ENCODE assay signal across 31 mouse cellular contexts in the genomic region with DNA sequence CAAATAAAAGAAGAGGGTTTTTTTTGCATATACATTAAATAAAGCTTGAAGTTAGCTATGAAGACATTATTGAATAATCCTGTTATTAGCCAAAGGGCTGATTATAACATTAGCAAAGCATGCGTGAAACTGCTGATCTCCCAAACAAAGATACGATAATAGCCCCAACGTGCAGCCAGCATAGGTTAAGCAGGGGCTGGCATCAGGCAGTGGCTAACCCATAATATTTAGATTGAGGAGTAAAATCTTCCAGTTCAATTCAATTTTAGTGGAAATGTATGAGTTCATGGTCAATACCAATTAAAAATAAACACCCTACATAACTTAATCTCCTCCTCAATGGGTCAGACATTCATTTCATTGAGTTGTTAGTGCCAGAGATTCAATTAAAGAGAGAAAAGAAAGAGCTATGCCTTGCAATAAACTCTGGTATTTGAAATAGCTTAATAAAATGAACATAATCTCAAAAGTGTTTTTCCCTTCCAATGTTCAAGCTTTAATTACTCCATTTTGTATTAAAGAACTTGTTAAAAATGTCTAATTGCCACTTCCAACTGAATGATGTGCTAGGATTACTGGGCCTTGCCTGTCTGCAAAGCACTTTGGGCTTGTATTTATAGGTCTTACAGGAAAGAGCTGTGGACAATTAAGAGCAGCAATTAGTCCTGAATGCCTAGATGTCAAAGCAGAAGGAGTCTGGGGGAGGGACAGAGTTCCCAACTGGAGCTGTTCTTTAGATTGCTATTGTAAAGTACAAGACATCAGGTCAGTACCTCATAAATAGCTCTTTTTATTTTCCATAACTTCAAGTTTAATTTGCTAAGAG.
DNase-seq lines count a peak whose midpoint lies in the region; ATAC-seq lines count a peak whose summit lies in the region.
"Had no signal": no experiment of that assay in that cellular context is flagged by ENCODE, and none has a peak within 500 bp of the region (broad histone marks: within the 10 kb centered on the region; RNA-seq: fewer than 3 reads in every experiment).

No protein-coding gene starts in this region.

- no peak overlapping the region for H3K4me3 ChIP-seq in neural tube, embryonic 14.5 days (ENCODE audit: low read depth, low read length)
- H3K4me3 ChIP-seq in neural tube, embryonic 15.5 days (replicated peaks) = no peak overlapping the region
- H3K4me3 ChIP-seq: embryonic facial prominence, embryonic 13.5 days; erythroblast, embryonic 14.5 days; heart, embryonic 10.5 days; heart, embryonic 15.5 days; hindbrain, embryonic 12.5 days; liver, embryonic 13.5 days; midbrain, embryonic 15.5 days; stomach, embryonic 15.5 days had no signal

- H3K9ac ChIP-seq in neural tube, embryonic 14.5 days (replicated peaks; ENCODE audit: low read depth, low read length) = no peak overlapping the region
- H3K9ac ChIP-seq in neural tube, embryonic 15.5 days (replicated peaks) = no peak overlapping the region
- H3K9ac ChIP-seq: embryonic facial prominence, embryonic 13.5 days; heart, embryonic 15.5 days; hindbrain, embryonic 12.5 days; liver, embryonic 13.5 days; midbrain, embryonic 15.5 days; stomach, embryonic 15.5 days had no signal

- WGBS in neural tube, embryonic 14.5 days = 74% methylated on average over 3 of the region's 3 CpGs
- WGBS in neural tube, embryonic 15.5 days = 50% methylated on average over 3 of the region's 3 CpGs

- H3K27ac ChIP-seq in neural tube, embryonic 14.5 days (ENCODE audit: low read depth, low read length) = no peak overlapping the region
- H3K27ac ChIP-seq in neural tube, embryonic 15.5 days (replicated peaks) = no peak overlapping the region
- H3K27ac ChIP-seq: embryonic facial prominence, embryonic 13.5 days; heart, embryonic 10.5 days; heart, embryonic 15.5 days; hindbrain, embryonic 12.5 days; hindbrain, postnatal 0 days; kidney, postnatal 0 days; liver, embryonic 13.5 days; macrophage; midbrain, embryonic 15.5 days; stomach, embryonic 15.5 days had no signal

- no peaks in the 10 kb centered on the region for H3K4me1 ChIP-seq in neural tube, embryonic 14.5 days (ENCODE audit: control insufficient read depth, insufficient read depth, low read length)
- H3K4me1 ChIP-seq in neural tube, embryonic 15.5 days = no peaks in the 10 kb centered on the region
- H3K4me1 ChIP-seq: embryonic facial prominence, embryonic 13.5 days; heart, embryonic 10.5 days; heart, embryonic 15.5 days; hindbrain, embryonic 12.5 days; liver, embryonic 13.5 days; midbrain, embryonic 15.5 days; stomach, embryonic 15.5 days had no signal

- H3K9me3 ChIP-seq in neural tube, embryonic 14.5 days (ENCODE audit: control insufficient read depth, low read length) = no peaks in the 10 kb centered on the region
- H3K9me3 ChIP-seq in neural tube, embryonic 15.5 days (replicated peaks) = no peaks in the 10 kb centered on the region
- H3K9me3 ChIP-seq: embryonic facial prominence, embryonic 13.5 days; G1E; heart, embryonic 10.5 days; heart, embryonic 15.5 days; hindbrain, embryonic 12.5 days; liver, embryonic 13.5 days; midbrain, embryonic 15.5 days; stomach, embryonic 15.5 days had no signal

- no peak overlapping the region for H3K4me2 ChIP-seq in neural tube, embryonic 14.5 days (ENCODE audit: low read depth, low read length)
- no peak overlapping the region for H3K4me2 ChIP-seq in neural tube, embryonic 15.5 days
- H3K4me2 ChIP-seq: embryonic facial prominence, embryonic 13.5 days; heart, embryonic 15.5 days; hindbrain, embryonic 12.5 days; liver, embryonic 13.5 days; midbrain, embryonic 15.5 days; stomach, embryonic 15.5 days had no signal

- H3K27me3 ChIP-seq in neural tube, embryonic 14.5 days (ENCODE audit: control insufficient read depth, insufficient read depth, low read length) = no peaks in the 10 kb centered on the region
- no peaks in the 10 kb centered on the region for H3K27me3 ChIP-seq in neural tube, embryonic 15.5 days (replicated peaks)
- H3K27me3 ChIP-seq: embryonic facial prominence, embryonic 13.5 days; heart, embryonic 15.5 days; hindbrain, embryonic 12.5 days; liver, embryonic 13.5 days; midbrain, embryonic 15.5 days; stomach, embryonic 15.5 days had no signal

- peak; percentile 46; the same call in 1 of the 2 replicates for ATAC-seq in neural tube, embryonic 14.5 days (ENCODE audit: low read depth)
- ATAC-seq in neural tube, embryonic 15.5 days (ENCODE audit: low FRiP score) = no peak; the same call in 1 of the 2 replicates
- ATAC-seq: hindbrain, postnatal 0 days; intestine, embryonic 16.5 days; midbrain, embryonic 15.5 days had no signal

- peak; percentile 3 for DNase-seq in embryo, embryonic 11 days
- DNase-seq in embryo, embryonic 9.5 days (ENCODE audit: extremely low spot score) = no peak
- DNase-seq in hindlimb bud, embryonic 11.5 days (ENCODE audit: extremely low spot score, low read depth, low spot score) = peak; percentile 8
- DNase-seq in ovary, postnatal 10 days (ENCODE audit: low spot score) = no peak
- DNase-seq in B cell, adult 2 months = no peak
- DNase-seq: adrenal gland, postnatal 10 days; cerebellum, adult 11-12 months; cerebellum, postnatal 10 days; gastrocnemius, postnatal 25 days; heart, adult 11 months; kidney, adult 8-10 months; layer of hippocampus, postnatal 36 days; left cerebral cortex, postnatal 4 days; liver, embryonic 13.5 days; lung, adult 2 months; lung, postnatal 10 days; right cerebral cortex, postnatal 25 days had no signal

- no peaks in the 10 kb centered on the region for H3K36me3 ChIP-seq in neural tube, embryonic 14.5 days (ENCODE audit: control insufficient read depth, insufficient read depth, low read length)
- H3K36me3 ChIP-seq in neural tube, embryonic 15.5 days = no peaks in the 10 kb centered on the region
- H3K36me3 ChIP-seq: embryonic facial prominence, embryonic 13.5 days; G1E; heart, embryonic 10.5 days; heart, embryonic 15.5 days; hindbrain, embryonic 12.5 days; liver, embryonic 13.5 days; midbrain, embryonic 15.5 days; stomach, embryonic 15.5 days had no signal

Comparison
In these comparisons a context has a peak if more than half of its experiments do, and no peak if none do; other contexts are left out.
1. DNase-seq: peak in embryo, embryonic 11 days (single experiment) and hindlimb bud, embryonic 11.5 days (single experiment); none in embryo, embryonic 9.5 days (single experiment), ovary, postnatal 10 days (single experiment) and B cell, adult 2 months (0 of 2).